Mouse (Mus musculus) gastrocnemius, postnatal 36 days (tissue): Measurements from ENCODE around the gene Dab1. TPM values are rescaled to one million over a fixed set of nuclear protein-coding genes. Genes with fewer than 3 reads are reported as not detected.

Experiments
- DNase-seq, 2 experiments: peaks; one replicate each; pipeline ENCODE4 v3.0.0; 2022
- intact Hi-C: fragments of 180-260 bp; cut with DNase I; formaldehyde crosslinking; loops from one replicate; pipeline ENCODE4 v1.15.1; 2025
- total RNA-seq, 2 experiments: library from RNA; stranded (reverse); gene quantifications; 2 replicates each; pipeline ENCODE4 v1.2.3; 2021

The Dab1 gene
- total RNA-seq, 2 experiments from 2014 or later = 0.05 TPM; not detected in 1

- no peak for DNase-seq
- intact Hi-C loops = no loop called here
Measured at GRCm38 (mm10) chr4:104217336-104217735, 598.2 kb downstream of the Dab1 start.

- no peak for DNase-seq
- intact Hi-C loops = no loop called here
Measured at GRCm38 (mm10) chr4:104218765-104219164, 599.6 kb downstream of the Dab1 start.

- DNase-seq = no peak
Measured at GRCm38 (mm10) chr4:104220099-104220498, 600.9 kb downstream of the Dab1 start.

GRCm38 (mm10) chr4:104229296-104229695 is 610.1 kb downstream of the Dab1 start:
- DNase-seq = no peak
- intact Hi-C loops = no loop called here

More at GRCm38 (mm10) chr4:104220099-104220498, 600.9 kb downstream of the Dab1 start:
- intact Hi-C loops = no loop called here

- intact Hi-C loops = no loop called here
- DNase-seq = no peak
Measured at GRCm38 (mm10) chr4:104246506-104246905, 627.3 kb downstream of the Dab1 start.

- DNase-seq = no peak
- intact Hi-C loops = no loop called here
Measured at GRCm38 (mm10) chr4:104249462-104249861, 630.3 kb downstream of the Dab1 start.

- DNase-seq = no peak
- intact Hi-C loops = no loop called here
Measured at GRCm38 (mm10) chr4:104257776-104258175, 638.6 kb downstream of the Dab1 start.

GRCm38 (mm10) chr4:104269422-104270172 is 650.4 kb downstream of the Dab1 start:
- intact Hi-C loops = no loop called here
- DNase-seq = no peak

GRCm38 (mm10) chr4:104270173-104270557 is 651.0 kb downstream of the Dab1 start:
- intact Hi-C loops = no loop called here
- DNase-seq = no peak

- intact Hi-C loops = no loop called here
- DNase-seq = no peak
Measured at GRCm38 (mm10) chr4:104275260-104275659, 656.1 kb downstream of the Dab1 start.

GRCm38 (mm10) chr4:104276916-104277315 is 657.8 kb downstream of the Dab1 start:
- DNase-seq = no peak
- intact Hi-C loops = no loop called here

- no peak for DNase-seq
- intact Hi-C loops = no loop called here
Measured at GRCm38 (mm10) chr4:104281518-104281917, 662.4 kb downstream of the Dab1 start.

- intact Hi-C loops = no loop called here
- no peak for DNase-seq
Measured at GRCm38 (mm10) chr4:104283906-104284305, 664.7 kb downstream of the Dab1 start.

GRCm38 (mm10) chr4:104288401-104288800 is 669.2 kb downstream of the Dab1 start:
- intact Hi-C loops = no loop called here
- DNase-seq = no peak

- intact Hi-C loops = no loop called here
- DNase-seq = no peak
Measured at GRCm38 (mm10) chr4:104301764-104302163, 682.6 kb downstream of the Dab1 start.

GRCm38 (mm10) chr4:104302996-104303652 is 684.0 kb downstream of the Dab1 start:
- DNase-seq = no peak

GRCm38 (mm10) chr4:104307781-104308180 is 688.6 kb downstream of the Dab1 start:
- no peak for DNase-seq
- intact Hi-C loops = no loop called here

More at GRCm38 (mm10) chr4:104302996-104303652, 684.0 kb downstream of the Dab1 start:
- intact Hi-C loops = no loop called here

- intact Hi-C loops = no loop called here
- no peak for DNase-seq
Measured at GRCm38 (mm10) chr4:104326221-104326620, 707.1 kb downstream of the Dab1 start.

GRCm38 (mm10) chr4:104331896-104332295 is 712.7 kb downstream of the Dab1 start:
- DNase-seq = no peak
- intact Hi-C loops = no loop called here

- DNase-seq = no peak
- intact Hi-C loops = no loop called here
Measured at GRCm38 (mm10) chr4:104332399-104332798, 713.2 kb downstream of the Dab1 start.

GRCm38 (mm10) chr4:104337279-104337678 is 718.1 kb downstream of the Dab1 start:
- intact Hi-C loops = no loop called here
- no peak for DNase-seq

GRCm38 (mm10) chr4:104338382-104338781 is 719.2 kb downstream of the Dab1 start:
- intact Hi-C loops = no loop called here

More at GRCm38 (mm10) chr4:104338382-104338781, 719.2 kb downstream of the Dab1 start:
- no peak for DNase-seq
